8 mouse cellular contexts compared by ENCODE assay signal in genomic region chr3:78618900-78619299, GRCm38 (mm10).
DNase-seq lines count a peak whose midpoint lies in the region; ATAC-seq lines count a peak whose summit lies in the region.

No protein-coding gene starts in this region.

- ATAC-seq in erythroid progenitor cell, adult 5-6 weeks (replicated peaks; ENCODE audit: low FRiP score, poor library complexity, severe bottlenecking): no peak

- DNase-seq in embryo, embryonic 10 days (ENCODE audit: low spot score): peak; percentile 52
- DNase-seq in embryo, embryonic 9.5 days (ENCODE audit: extremely low spot score): no peak
- DNase-seq in urinary bladder, postnatal 14 days (ENCODE audit: low spot score): peak; percentile 5
- no peak for DNase-seq in urinary bladder, adult 2 months (ENCODE audit: low spot score)
- peak; percentile 7 to 13 for DNase-seq in frontal cortex, postnatal 10 days (ENCODE audit: low spot score in 2 of 2)
- DNase-seq in kidney, postnatal 36 days: peak; percentile 34 to 64
- peak; percentile 36 for DNase-seq in retina, postnatal 1 day

Comparison
In these comparisons a context has a peak if more than half of its experiments do, and no peak if none do; other contexts are left out.
1. DNase-seq: peak in embryo, embryonic 10 days (single experiment), urinary bladder, postnatal 14 days (single experiment), frontal cortex, postnatal 10 days (2 of 2), kidney, postnatal 36 days (2 of 2) and retina, postnatal 1 day (single experiment); none in embryo, embryonic 9.5 days (single experiment) and urinary bladder, adult 2 months (single experiment).